Mouse (Mus musculus): Measurements from ENCODE around the gene Adra2b. TPM values are rescaled to one million over a fixed set of nuclear protein-coding genes. Genes with fewer than 3 reads are reported as not detected.

Adra2b gene
- polyA plus RNA-seq, 1 experiment from 2014 or later: not detected

DNA sequence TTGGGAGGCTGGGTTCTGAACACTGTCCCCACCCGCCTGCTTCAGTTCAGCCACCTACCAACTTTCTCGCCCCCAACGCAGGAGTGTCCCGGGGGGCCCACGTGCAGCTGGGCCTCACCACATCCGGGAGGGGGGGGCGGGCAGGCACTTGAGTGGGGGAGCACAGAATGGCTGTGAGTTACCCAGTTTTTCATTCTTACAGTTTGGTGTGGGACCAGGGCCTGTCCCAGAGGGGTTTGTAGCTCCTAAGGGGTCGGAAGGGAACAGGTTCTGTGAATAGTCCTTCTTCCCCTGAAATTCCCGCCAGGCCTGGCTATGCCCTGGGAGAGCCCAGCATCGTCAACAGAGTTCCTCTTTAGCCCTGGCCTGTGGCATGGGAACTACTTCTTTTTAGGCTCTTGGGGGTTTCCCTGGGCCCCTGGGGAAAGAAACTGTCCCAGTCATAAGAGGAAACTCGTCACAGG, 27.9 kb upstream of the Adra2b start:
- WGBS (ENCODE audit: missing documents): 11% methylated on average over 10 of the region's 11 CpGs
- H3K4me3 ChIP-seq (ENCODE audit: inconsistent target): no peak overlapping the region
- no peaks in the 10 kb centered on the region for H3K36me3 ChIP-seq (ENCODE audit: inconsistent target)
- H3K79me2 ChIP-seq (ENCODE audit: inconsistent target): peaks cover 8% of the 10 kb centered on the region; the same call in 1 of the 2 replicates
- H3K27ac ChIP-seq: peak overlapping the region; percentile 43

DNA sequence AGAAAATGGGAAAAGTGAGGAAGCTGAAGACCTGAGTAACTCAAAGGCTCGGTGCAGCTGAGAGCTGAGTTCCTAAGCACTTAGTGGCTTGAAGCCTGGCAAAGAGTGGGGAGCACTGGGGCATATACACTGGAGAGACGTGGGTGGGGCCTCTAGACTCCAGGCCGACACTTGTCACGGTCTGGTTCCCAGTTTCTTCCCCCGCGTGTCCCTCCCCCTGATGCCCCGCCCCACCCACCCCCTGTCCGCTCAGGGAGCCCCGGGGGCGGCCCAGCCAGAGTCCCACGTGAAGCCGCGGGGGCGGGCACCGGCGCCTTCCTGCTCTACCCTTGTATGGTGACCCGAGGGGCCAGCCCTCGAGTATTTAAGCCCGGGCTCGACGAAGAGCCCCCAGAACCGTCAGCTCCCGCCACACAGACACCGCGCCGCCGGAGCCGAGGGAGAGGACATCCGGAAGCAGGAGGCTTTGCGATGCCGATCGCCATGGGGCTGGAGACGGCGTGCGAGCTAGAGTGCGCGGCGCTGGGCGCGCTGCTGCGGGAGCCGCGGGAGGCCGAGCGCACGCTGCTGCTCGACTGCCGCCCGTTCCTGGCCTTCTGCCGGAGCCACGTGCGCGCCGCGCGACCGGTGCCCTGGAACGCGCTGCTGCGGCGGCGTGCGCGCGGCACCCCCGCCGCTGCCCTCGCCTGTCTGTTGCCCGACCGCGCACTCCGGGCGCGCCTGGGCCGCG, 27.1 kb upstream of the Adra2b start, which contains the start of gene Dusp2:
Dusp2 (plus strand) TSS at position 393 of the 730 bp plus-strand sequence.
- WGBS (ENCODE audit: missing documents): under 1% methylated on average over 75 of the region's 76 CpGs
- Histone ChIP-seq H3K4me3 (ENCODE audit: inconsistent target) (peak within 1 kb of the TSS; percentile 55), H3K36me3 (ENCODE audit: inconsistent target) (no peaks in the 10 kb centered on the region), H3K27ac (peak within 1 kb of the TSS; percentile 60), H3K79me2 (ENCODE audit: inconsistent target) (peaks cover 8% of the 10 kb centered on the region; the same call in 1 of the 2 replicates)

DNA sequence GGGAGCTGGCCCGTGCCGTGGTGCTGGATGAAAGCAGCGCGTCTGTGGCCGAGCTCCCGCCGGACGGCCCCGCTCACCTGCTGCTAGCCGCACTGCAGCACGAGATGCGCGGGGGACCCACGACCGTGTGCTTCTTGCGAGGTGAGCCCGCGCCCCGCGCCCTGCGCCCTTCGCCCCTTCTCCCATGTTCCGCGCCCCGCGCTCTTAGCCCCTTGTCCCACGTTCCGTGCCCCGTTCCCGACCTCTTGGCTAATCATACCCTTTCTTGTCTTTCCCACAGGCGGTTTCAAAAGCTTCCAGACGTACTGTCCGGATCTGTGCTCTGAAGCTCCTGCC, 26.5 kb upstream of the Adra2b start:
- H3K4me3 ChIP-seq (ENCODE audit: inconsistent target): peak overlapping the region; percentile 55
- H3K79me2 ChIP-seq (ENCODE audit: inconsistent target): peaks cover 8% of the 10 kb centered on the region; the same call in 1 of the 2 replicates
- peak overlapping the region; percentile 60 for H3K27ac ChIP-seq
- under 1% methylated on average over 32 of the region's 33 CpGs for WGBS (ENCODE audit: missing documents)
- no peaks in the 10 kb centered on the region for H3K36me3 ChIP-seq (ENCODE audit: inconsistent target)

DNA sequence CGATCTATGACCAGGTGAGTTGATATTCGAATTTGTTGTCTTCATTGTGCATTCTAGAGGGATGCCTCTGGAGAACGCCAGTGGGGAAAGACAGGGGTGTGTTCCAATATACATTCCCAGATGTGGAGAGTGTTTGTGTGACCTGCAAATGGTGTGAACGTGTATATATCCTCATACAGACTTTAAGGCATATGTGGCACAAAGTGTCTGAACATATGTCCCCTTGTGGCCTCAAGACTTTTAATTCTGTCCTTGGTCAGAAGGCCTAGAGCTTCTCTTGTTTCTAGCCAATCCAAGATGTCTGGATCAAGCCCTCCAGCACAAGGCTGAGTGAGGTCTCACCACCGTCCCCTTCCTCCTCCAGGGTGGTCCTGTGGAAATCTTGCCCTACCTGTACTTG, 26.1 kb upstream of the Adra2b start:
- peaks cover 8% of the 10 kb centered on the region; the same call in 1 of the 2 replicates for H3K79me2 ChIP-seq (ENCODE audit: inconsistent target)
- 6% methylated on average over 5 of the region's 5 CpGs for WGBS (ENCODE audit: missing documents)
- peak overlapping the region; percentile 60 for H3K27ac ChIP-seq
- peak overlapping the region; percentile 55 for H3K4me3 ChIP-seq (ENCODE audit: inconsistent target)
- no peaks in the 10 kb centered on the region for H3K36me3 ChIP-seq (ENCODE audit: inconsistent target)

DNA sequence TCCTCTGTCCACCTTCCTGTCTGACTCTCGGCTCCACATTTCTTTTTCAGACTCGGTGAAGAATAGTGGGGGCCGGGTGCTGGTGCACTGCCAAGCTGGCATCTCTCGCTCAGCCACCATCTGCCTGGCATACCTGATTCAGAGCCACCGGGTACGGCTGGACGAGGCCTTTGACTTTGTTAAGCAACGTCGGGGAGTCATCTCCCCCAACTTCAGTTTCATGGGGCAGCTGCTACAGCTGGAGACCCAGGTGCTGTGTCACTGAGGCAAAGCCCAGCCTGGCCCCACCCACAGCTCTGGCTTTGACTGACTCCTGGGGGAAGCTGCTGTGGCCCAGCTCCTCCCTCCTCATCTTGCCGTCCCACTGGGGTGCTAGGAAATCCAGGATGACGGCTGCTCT, 25.5 kb upstream of the Adra2b start:
- Histone ChIP-seq H3K27ac (peak overlapping the region; percentile 60), H3K36me3 (ENCODE audit: inconsistent target) (no peaks in the 10 kb centered on the region), H3K79me2 (ENCODE audit: inconsistent target) (peaks cover 8% of the 10 kb centered on the region; the same call in 1 of the 2 replicates), H3K4me3 (ENCODE audit: inconsistent target) (peak overlapping the region; percentile 55)
- WGBS (ENCODE audit: missing documents): 12% methylated on average over 11 of the region's 11 CpGs

GRCm38 (mm10) chr2:127338012-127338411, 25.0 kb upstream of the Adra2b start:
- WGBS (ENCODE audit: missing documents): 12% methylated on average over 7 of the region's 7 CpGs
- Histone ChIP-seq H3K79me2 (ENCODE audit: inconsistent target) (peaks cover 8% of the 10 kb centered on the region; the same call in 1 of the 2 replicates), H3K4me3 (ENCODE audit: inconsistent target) (no peak overlapping the region; the same call in 1 of the 2 replicates), H3K36me3 (ENCODE audit: inconsistent target) (no peaks in the 10 kb centered on the region), H3K27ac (peak overlapping the region; percentile 60)

GRCm38 (mm10) chr2:127338416-127338815, 24.6 kb upstream of the Adra2b start, which contains the start of gene Astl:
TSS of gene Astl (plus strand) at chr2:127338639.
- Histone ChIP-seq H3K36me3 (ENCODE audit: inconsistent target) (no peaks in the 10 kb centered on the region), H3K27ac (peak within 1 kb of the TSS; percentile 60), H3K79me2 (ENCODE audit: inconsistent target) (peaks cover 8% of the 10 kb centered on the region; the same call in 1 of the 2 replicates), H3K4me3 (ENCODE audit: inconsistent target) (peak within 1 kb of the TSS; percentile 55)
- 29% methylated on average over 4 of the region's 4 CpGs for WGBS (ENCODE audit: missing documents)

DNA sequence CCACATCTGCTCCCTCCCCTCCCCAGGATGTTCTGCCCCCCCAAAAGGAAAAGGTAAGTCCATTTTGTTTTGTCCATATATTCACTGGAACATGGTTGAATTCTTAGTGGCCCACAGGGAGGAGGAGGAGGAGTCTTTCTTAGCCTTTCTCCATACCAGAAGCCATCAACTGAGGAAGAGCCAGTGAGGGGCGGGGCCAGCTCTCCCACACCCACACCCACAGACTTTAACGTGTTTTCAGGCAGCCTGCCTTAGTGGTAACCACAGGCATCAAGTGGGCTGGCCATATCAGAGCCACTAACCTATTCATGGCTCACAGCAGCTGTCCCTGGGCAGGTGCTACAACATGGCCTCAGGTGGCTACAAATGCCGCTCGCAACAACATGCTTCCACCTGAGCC, 24.2 kb upstream of the Adra2b start:
- Histone ChIP-seq H3K27ac (peak overlapping the region; percentile 60; the same call in 1 of the 2 replicates), H3K36me3 (ENCODE audit: inconsistent target) (no peaks in the 10 kb centered on the region), H3K4me3 (ENCODE audit: inconsistent target) (no peak overlapping the region), H3K79me2 (ENCODE audit: inconsistent target) (peaks cover 8% of the 10 kb centered on the region; the same call in 1 of the 2 replicates)
- WGBS (ENCODE audit: missing documents): 42% methylated on average over 4 of the region's 4 CpGs

DNA sequence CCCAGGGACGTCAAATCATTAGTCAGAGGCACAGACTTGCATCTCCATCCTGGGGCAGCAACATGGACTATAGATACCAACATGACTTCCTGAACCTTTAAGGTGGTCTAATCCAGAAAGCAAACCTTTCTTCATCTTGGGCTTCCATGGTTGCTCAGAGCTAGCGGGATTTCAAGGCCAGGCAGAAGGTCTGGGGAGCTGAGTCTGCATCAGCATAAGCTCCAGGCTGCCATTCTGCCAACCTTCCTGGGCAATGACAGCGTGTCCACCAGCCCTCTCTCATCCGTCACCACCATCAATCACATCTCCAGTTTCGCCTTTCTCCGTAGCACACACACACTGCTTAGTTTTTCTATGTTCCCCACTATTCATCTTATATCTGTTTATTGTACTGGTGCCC, 23.7 kb upstream of the Adra2b start:
- Histone ChIP-seq H3K36me3 (ENCODE audit: inconsistent target) (no peaks in the 10 kb centered on the region), H3K79me2 (ENCODE audit: inconsistent target) (peaks cover 8% of the 10 kb centered on the region; the same call in 1 of the 2 replicates), H3K4me3 (ENCODE audit: inconsistent target) (no peak overlapping the region), H3K27ac (no peak overlapping the region)
- WGBS (ENCODE audit: missing documents): 74% methylated on average over 6 of the region's 6 CpGs

GRCm38 (mm10) chr2:127341159-127341558, 21.8 kb upstream of the Adra2b start:
- 3% methylated on average over 3 of the region's 3 CpGs for WGBS (ENCODE audit: missing documents)

DNA sequence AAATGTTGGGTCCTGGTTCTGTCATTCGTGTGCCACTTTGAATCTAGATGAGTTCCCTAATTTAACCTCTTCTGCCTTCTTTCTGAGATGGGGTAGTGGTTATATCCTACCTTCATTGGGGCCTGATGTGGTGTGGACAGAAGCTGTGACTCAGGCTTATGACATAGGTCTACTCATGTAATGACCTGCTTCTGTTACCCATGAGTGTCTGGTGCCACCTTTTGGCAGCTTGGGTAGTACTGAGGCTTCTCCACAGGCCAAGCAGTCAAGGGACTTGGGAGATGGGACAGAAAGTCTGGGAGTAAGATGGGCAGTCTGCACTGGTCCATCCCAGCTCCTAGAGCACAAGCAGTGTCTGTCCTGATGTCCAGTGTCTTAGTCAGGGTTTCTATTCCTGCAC, 16.7 kb upstream of the Adra2b start:
- Histone ChIP-seq H3K36me3 (ENCODE audit: inconsistent target) (no peaks in the 10 kb centered on the region), H3K27ac (no peak overlapping the region), H3K4me3 (ENCODE audit: inconsistent target) (no peak overlapping the region), H3K79me2 (ENCODE audit: inconsistent target) (no peaks in the 10 kb centered on the region)
- WGBS (ENCODE audit: missing documents): 45% methylated on average over 1 of the region's 1 CpGs

More at GRCm38 (mm10) chr2:127341159-127341558, 21.8 kb upstream of the Adra2b start:
- Histone ChIP-seq H3K27ac (no peak overlapping the region), H3K79me2 (ENCODE audit: inconsistent target) (peaks cover 8% of the 10 kb centered on the region; the same call in 1 of the 2 replicates), H3K4me3 (ENCODE audit: inconsistent target) (no peak overlapping the region), H3K36me3 (ENCODE audit: inconsistent target) (no peaks in the 10 kb centered on the region)

- WGBS (ENCODE audit: missing documents): 87% methylated on average over 13 of the region's 13 CpGs
- Histone ChIP-seq H3K4me3 (ENCODE audit: inconsistent target) (no peak overlapping the region), H3K27ac (no peak overlapping the region), H3K79me2 (ENCODE audit: inconsistent target) (no peaks in the 10 kb centered on the region), H3K36me3 (ENCODE audit: inconsistent target) (no peaks in the 10 kb centered on the region)
These were observed 15.6 kb upstream of the Adra2b start for GRCm38 (mm10) chr2:127347147-127347985.

GRCm38 (mm10) chr2:127353881-127354280, 9.1 kb upstream of the Adra2b start:
- no peak overlapping the region for H3K4me3 ChIP-seq (ENCODE audit: inconsistent target)
- WGBS (ENCODE audit: missing documents): 90% methylated on average over 4 of the region's 4 CpGs
- H3K36me3 ChIP-seq (ENCODE audit: inconsistent target): no peaks in the 10 kb centered on the region
- no peak overlapping the region for H3K27ac ChIP-seq
- no peaks in the 10 kb centered on the region for H3K79me2 ChIP-seq (ENCODE audit: inconsistent target)

DNA sequence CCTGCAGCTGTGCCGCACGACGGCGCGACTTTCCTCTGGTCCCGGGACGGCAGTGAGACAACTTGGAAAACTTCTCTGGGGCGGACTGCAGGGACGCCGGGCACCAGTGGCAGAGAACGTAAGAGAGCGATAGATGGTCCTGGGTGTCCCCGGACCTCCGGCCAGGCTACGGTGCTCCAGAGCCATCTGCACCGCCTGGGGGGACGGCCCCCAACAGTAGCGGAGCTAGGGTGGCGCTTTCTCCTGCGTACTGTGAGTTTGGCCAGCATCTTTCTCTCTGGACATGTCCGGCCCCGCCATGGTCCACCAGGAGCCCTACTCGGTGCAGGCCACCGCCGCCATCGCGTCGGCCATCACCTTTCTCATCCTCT, 259 bp downstream of the Adra2b start:
- Histone ChIP-seq H3K79me2 (ENCODE audit: inconsistent target) (no peaks in the 10 kb centered on the region), H3K36me3 (ENCODE audit: inconsistent target) (no peaks in the 10 kb centered on the region), H3K27ac (no peak overlapping the region), H3K4me3 (ENCODE audit: inconsistent target) (no peak overlapping the region)
- 3% methylated on average over 28 of the region's 28 CpGs for WGBS (ENCODE audit: missing documents)
